Mouse (Mus musculus): ENCODE data around the gene Pgs1. TPM values are rescaled to one million over a fixed set of nuclear protein-coding genes. Genes with fewer than 3 reads are reported as not detected.

Pgs1 gene
- total RNA-seq, 2 experiments from 2014 or later: 25.0 to 26.2 TPM

DNA sequence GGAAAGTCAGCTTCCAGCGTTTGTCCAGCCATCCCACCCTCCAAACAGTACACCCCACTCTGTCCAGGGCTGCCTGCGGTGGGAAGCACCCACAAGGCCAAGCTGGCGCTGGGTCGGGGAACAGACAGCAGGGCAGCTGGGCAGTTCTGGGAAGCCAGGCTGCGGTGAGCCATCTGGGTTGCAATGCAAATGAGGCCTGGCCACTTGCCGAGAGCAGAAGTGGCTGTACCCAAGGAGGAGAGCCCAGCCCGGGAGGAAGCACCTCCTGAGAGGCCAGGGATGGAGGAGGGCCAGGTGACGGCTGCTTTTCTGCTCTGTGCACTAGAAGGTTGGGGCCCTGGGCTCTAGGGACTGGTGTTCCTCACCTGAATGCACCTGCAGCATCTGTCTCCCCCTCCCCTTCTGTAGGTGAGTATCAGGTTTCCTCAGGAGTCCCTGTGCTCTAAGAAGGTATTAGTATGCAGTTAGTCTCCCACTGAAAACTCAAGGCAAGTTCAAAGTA is 10.0 kb upstream of the Pgs1 start:
- DNase-seq: peak; percentile 58

DNA sequence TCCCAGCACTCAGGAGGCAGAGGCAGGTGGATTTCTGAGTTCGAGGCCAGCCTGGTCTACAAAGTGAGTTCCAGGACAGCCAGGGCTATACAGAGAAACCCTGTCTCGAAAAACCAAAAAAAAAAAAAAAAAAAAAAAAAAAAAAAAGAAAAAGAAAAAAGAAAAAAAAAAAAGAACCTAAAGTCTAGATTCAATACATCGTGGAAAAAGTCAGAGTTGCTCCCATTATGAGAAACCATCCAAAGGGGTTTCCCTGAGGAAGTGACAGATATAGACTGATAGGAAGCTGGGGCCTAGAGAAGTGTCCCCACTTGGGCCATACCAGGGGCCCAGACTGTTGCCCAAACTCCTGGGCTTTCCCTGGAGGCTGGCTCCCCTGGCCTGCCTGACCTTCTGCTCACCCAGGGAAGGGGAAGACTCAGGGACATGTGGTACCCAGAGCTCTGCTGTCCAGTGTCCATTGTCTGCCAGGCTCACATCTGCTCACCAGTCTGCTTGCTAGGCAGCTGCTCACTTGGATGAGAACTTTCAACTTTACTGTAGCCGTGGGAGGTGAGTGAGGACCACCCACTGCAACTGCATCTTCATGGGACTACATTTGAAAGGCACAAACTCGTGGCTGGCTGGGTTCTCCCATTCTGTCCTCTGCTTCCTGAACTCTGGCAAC is 8.3 kb upstream of the Pgs1 start:
- no peak for DNase-seq

DNA sequence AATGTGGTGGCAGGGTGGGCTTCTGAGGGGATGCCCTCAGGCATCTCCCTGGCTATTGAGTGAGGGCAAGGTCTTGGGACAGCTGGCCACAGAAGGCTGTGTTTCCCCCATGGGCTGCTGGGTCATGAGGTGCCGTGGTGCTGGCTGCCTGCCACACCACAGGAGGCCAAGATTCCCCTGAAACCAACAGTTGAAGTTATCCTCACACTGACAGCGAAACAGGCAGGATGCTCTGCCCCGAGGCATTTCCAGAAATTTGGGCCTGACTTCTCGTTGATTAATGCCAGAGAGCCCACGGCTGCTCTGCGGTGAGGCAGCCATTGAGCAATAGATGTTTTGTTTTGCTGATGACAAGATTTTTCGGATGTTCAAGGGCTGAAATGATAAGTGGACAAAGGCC is 6.7 kb upstream of the Pgs1 start:
- no peak for DNase-seq

DNA sequence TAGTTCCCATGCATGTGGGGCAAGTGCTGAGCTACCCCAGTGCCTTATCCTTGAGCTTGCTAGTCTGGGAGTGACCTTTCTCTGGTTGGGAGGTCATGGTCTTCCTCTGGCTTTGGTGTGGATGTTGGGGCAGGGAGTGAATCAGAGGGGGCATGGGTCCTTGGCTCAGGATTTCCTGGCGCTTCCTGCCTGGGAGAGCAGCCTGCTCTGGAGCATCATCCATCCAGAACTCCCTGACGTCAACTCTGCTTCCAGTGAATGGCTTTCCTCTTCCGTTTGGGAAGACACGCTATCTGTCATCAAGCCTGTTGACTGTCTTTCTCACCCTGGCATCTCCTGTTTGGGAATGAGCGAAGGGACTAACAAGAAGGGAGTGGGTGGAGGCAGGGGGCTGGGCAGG is 3.7 kb upstream of the Pgs1 start:
- no peak for DNase-seq

DNA sequence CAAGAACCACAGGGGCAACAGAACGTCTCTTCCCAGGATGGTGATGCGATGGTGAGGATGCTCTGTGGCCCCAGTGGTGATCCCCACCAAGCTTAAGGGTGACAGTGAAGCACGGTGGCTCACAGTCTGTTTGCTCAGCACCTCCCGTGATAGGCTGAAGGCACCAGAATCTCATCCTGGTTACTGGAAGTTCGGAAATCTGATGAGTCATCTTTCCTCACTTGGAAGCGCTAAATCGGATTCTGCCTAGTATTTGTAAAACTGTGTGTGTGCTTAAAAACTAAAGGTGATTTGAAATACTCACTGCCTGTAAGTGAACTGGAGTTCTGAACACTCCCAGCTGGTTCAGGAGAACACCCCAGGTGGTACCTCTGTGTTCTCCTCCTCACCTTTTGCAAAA is 2.3 kb upstream of the Pgs1 start:
- DNase-seq: no peak

DNA sequence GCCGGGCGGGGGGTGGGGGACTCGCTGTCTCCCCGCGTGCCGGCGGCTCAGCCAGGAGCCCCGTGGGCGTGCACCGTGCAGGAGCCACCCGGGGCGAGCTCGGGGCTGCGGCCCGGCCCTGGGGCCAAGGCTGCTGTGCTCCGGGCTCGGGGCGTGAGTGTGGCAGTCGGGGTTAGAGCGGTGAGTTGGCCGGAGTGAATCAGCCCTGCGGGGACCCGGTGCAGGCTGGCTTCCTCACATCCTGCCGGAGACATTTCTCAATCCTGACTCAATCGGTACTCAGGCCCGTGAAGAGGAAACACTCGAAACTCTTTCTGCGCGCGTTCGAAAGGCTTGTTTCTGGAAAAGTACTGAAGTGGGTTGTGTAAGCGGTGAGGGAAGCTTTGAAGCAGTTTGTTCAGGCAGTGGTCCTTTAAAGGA is 950 bp downstream of the Pgs1 start:
- DNase-seq: peak; percentile 37

DNA sequence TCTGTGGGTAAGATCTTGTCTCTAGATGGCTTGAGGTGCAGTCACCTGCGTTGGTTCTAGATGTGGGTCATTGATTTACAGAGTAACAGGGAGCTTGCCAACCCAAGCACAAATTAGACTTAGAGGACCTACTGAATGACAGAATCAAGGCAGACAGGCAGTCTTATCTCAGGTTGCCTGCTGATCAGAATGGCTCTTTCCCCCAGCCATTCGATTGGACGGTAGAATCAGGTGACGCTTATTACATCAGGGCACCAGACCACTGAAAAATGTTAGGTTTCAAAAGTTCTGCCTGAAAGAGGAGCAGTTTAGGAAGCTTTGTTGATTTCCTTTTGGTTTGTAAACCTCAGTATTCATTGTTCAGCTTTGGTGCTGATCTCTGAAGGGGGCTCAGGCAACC is 1.9 kb downstream of the Pgs1 start:
- DNase-seq: no peak

DNA sequence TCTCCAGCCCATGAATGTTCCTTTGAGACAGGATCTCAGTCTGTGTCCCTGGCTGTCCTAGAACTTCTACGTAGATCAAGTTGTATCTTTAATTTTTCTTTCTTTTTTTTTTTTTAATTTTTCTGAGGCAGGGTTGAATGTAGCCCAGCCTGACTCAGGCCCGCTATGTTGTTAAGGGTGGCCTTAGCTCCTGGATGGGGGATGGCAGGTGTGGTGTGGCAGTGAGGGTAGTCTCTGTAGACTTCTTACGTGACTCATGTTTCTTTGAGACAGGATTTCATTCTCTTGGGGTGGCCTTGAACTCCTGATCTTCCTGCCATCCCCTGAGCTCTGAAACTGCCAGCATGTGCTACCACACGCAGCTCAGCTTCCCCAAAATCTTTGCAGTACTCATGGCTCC is 3.1 kb downstream of the Pgs1 start:
- DNase-seq: no peak

DNA sequence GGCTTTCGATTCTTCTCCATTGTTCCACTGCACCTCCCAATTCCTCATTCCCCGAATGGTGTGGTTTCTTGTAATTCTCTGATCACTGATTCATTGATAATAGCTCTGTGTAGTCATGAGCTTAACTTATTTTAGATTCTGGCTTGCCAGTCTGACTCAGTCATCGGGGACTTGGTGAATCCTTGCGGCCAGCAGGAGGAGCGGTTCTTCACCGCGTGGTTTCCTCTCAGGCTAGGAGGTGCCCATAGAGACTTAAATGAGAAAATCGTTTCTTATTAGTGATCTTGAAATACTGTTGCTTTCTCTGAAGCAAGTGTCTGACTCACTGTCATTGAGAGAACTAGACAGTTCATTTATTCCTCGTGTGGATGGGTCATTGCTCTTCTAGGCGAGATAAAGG is 3.8 kb downstream of the Pgs1 start:
- no peak for DNase-seq

DNA sequence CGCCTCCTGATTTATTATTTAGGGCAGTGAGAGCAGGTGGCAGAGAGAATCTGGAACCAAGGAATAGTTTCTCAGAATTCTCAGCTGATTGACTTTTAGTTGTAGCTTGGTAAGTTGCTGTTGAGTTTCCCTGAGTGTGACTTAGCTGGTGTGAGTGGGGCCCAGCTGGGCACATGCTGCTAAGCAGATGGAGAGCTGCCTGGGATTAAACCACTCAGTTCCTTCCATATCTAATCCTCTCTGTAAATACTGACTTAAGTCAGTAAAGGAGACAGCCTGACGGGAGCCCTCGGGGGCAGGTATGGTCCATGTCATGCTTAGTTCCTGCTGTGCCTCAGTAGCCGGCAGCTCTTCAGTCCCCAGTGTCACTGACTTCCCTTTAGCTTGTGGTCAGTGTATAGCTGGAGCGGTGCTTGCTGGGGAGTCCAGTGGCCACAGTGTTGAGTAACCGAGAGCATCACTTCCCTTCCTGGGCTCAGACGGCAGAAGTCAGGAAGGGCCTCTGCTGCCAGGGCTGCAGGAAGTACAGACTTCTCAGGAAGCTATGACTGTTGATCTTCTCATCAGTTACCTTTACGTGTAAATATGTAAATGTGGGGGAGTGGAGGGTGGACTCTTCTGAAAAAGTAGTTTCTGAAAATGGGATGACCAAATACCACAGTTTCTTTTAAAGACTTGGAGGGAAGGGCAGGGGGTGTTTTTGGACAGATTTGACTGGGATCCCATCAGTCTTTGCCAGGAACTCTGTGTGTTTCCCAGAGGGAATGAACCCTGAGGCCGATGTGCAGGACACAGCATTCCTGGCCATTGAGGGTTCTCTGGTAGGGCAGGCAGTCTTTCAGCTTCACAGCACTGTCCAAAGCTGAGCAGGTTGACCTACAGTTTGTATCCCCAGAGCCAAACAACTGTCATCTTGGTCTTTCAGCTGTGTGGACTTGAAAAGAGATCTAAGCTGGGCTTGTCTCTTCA is 5.7 kb downstream of the Pgs1 start:
- peak; percentile 34 for DNase-seq

DNA sequence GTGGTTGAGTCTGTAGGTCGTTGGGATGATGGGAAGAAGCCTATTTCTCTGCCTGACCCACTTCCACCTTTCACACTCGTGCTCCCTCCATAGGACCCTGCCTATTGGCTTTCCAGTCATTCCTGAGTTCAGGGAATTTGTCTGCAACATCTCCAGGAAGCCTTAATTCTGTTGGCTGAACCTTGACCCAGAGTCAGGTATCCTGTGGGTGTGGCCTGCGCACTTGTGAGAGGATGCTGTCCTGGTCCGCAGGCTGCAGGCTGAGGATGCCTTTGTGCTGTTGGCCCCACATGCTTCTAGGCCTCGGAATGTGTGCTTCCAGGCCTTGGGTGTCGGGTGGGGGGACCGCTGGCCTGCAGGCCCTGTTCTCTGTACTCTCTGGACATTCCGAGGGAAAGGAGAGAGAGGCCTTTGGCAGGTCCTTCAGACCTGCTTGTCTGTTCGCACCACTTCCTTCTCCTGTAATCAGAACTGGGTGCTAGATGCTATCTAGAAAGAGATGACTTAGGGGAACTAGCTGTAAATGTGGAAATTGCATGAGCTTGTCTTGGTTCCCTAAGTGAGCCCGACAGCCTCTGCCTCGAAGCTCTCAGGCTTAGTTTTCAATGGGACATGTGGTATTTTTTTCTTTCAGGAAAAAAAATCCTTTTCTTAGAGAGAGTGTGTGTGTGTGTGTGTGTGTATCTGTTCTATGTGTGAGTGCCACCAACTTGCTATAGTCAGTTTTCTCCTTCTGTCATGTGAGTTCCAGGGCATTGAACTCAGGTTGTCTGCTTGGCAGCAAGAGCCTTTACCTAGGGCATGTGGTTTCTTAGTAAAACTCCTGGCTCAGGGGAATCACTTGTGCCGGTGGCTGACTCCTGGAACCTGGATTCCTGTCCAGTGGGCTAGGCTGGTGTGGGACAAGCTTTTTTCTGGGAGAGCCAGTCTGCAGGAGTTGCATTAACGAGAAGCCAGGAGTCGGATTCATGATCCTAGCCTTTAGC is 7.4 kb downstream of the Pgs1 start:
- no peak for DNase-seq

DNA sequence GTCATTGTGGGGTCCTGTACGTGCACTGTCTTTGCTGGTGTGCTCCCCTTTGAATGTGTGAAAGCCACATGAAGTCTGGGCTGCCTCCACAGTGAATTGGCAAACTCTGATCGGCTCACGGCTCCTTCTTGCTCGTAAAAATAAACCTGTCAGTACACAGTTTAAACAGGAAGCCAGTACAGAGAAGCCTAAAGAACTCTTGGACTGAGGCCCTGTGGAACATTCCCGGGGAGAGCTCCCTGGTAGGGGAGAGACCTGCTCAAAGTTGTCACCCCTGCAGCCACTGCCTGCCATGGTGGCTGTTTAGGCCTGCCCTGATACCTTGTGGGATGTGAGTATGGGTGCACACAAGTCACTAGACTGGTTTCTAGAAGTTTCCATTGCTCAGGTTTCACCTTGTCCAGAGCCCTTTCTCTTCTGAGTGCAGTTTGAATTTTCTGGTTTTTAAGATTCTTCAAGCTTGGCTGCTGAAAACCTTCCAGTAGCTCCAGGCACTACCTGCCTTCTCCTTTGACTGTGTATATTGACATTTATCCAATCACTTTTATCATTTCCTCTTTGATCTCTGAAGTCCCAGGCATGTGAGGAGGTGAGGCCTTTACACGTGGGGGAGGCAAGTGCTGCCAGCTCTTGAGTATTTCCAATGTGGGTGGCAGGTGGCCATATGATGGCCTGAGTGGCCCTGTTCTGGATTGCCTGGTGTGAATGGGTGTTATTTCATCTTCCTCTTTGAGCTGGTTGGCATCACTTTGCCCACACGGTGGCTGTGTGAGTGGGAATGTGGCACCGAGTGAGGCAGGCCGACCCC is 8.4 kb downstream of the Pgs1 start:
- peak; percentile 47 for DNase-seq

DNA sequence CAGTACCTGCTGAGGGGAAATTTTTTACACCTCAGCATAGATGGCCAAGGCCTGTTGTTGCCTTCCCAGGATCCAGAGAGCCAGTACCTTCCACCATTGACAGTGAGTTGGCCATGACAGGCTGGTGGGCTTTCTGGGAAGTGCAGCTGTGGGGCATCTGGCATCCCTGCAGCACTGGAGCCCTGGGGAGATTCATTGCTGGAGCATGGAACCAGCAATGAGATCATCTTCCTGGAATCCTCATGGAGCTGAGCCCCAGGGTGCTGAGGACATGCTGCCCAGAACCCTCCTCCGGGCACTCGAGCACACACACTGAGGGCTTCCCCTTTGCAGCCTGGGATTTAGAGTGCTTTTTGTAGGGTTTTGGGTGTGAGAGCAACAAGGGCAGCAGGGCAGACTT is 9.2 kb downstream of the Pgs1 start:
- DNase-seq: no peak

DNA sequence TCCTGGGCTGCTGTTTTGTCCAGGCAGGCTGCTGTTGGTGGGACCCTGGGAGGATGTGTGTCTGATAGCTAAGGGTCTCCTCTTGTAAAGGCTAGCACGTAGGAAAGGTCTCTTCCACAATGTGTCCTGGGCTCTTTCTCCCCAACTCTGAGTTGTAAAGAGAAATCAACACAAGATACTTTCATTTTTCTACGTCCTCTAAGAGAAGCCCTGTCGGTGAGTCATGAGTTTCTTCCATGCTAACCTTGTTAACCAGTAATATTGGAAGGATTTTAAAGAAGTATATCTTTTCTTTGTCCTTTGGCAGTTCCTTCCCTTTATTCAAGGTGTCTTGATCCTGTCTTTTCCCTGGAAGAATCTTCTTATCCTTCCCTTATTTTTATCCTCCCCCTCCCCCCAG is 9.6 kb downstream of the Pgs1 start:
- DNase-seq: no peak

DNA sequence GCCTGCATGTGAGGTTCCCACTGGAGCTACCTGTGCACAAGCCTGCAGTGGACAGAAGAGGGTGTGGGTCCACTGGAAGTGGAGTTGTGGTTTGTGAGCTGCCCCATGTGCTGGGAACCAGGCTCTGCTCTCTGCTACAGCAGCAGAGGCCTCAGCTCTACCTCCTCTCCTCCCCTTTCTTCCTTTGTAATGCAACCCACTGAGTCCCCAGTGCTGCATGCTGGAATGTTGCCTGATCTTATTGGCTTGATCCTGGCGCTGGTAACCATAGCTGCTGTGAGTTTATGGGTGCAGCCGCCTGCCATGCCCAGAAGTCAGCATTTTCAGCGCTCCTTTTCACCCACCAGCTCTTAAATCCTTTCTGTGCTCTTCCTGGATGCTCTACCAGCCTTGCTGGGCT is 10.0 kb downstream of the Pgs1 start:
- DNase-seq: no peak

DNA sequence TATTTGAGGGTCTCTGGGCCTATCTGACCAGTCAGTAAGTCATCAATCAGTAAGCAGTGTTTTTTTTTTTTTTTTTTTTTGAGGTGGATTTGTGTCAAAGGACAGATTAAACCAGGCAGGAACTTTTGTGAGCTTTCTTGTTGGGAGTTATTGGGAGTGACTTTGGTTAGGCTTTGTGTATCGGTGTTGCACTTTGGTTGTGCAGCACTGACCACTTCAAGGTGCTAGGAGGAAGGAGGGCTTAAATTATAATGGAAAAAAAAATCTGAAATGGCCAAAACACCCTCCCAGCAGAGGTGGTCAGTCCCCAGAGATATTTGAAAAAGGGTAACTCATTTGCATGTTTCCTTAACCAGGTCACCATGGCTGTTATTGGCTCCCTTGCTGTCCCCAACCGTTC is 11.0 kb downstream of the Pgs1 start:
- no peak for DNase-seq

DNA sequence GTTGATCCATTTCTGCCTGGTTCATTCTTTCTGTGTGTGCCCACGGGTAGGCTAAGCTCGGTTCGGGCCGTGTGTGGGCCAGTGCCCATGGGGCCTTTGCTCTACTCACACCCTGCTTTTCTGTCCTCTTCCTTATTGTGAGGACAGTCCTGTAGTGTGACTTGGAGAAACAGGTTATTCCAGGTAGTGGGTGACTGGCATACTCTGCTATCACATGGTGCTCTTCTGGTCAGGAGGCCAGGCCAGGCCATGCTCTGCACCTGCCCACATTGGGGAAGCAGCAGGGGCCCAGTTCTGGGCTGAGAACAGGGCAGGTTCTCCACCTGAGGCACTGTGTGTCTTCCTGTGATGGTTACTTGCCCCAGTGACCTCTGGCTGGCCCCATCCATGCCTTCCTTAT is 12.3 kb downstream of the Pgs1 start:
- no peak for DNase-seq

DNA sequence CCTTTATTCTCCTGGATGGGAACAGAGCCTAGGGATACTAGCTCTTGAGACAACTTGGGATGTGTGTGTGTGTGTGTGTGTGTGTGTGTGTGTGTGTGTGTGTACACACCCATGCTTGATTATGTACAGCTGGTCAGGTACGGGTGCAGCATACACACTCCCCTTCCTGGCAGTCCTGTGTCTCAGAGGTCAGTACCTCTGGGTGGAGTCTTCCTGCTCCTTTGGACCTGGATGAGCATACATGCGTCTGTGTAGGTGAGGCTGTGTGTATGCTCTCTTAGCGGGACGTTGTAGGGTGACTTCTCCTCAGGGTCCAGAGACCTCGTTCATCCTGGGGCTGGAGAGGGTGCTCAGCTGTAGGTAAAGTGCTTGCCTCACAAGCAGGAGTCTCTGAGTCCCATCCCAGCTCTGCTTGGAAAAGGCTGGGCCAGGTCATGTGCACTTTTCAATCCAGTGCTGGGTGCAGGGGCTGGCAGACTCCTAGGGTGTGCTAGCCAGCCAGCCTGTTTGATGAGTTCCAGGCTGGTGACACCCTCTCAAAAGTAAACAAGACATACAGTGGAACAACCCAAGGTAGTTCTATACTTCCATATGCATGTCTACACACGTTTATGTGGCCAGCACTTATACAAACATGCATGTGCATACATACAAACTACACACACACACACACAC is 13.3 kb downstream of the Pgs1 start:
- no peak for DNase-seq

DNA sequence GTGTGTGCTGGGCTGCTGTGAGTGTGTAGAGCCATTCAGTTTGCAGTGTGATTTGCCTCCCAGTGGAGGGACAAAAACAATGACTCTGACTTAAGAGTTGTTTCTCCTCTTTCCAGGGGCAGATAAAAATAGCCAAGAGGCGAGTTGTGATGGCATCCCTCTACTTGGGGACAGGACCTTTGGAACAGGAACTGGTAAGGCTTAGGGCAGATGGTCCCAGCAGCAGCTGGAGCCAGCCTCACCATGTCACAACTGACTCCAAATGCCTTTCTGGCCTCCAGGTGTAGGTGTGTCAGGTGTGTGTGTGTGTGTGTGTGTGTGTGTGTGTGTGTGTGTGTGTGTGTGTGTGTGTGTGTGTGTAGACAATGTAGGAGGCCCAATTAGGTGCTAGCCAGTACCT is 14.0 kb downstream of the Pgs1 start:
- no peak for DNase-seq

DNA sequence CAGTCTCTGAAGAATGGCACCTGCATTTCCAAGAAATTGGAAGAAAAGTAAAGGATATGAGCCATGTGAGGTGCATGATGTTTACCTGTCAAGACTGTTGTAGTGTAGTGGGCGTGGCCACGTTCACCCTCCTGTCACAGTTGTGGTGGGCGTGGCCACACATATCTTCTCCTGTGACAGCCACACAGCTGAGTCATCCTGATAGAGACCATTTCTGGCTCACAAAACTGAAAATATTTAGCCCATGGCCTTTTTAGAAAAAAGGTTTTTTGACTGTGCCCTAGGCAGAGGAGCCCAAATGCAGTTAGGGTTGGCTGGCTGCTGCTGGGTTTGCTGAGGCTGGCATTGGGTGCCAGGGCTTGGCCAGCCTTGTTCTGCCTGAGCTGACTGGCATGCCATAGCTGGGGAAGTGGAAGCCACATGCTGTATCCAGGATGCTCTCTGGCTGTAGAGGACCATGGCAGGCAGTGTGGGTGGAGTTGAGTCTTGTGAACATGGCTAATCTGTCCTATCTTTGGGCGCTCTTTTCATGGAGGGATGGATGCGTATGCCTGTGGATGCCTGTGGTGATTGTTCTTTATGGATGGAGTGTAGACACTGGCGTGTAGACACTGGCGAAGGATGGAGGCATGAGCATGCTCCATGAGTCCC is 14.6 kb downstream of the Pgs1 start:
- no peak for DNase-seq

DNA sequence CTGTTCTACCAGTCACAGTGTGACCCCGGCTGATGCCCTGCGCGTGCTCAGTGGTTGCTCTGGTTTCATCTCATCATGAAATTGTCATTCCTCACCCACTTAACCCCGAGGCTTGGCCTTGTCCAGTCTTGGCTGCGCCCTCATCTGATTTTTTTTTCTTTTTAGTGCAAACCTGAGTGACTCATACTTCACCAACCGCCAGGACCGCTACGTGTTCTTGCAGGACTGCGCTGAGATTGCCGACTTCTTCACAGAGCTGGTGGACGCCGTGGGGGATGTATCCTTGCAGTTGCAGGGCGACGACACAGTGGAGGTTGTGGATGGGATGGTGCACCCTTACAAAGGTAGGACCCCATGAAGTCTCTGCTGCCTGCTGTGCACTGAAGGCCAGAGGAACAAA is 17.1 kb downstream of the Pgs1 start:
- DNase-seq: no peak
